Mouse (Mus musculus) heart, postnatal 0 days (tissue): ENCODE measurements at regions not wholly inside any gene's neighbourhood (a gene's known extent, or its start where the extent isn't known, plus 50 kb on each side); places are given as distances from the start of the nearest gene placed in this dataset.

Experiments used
- CTCF ChIP-seq: IDR thresholded peaks from 2 replicates; pipeline ENCODE4 v1.5.1; 2016; ENCODE audit warnings: antibody characterized with exemption, control low read depth, low read depth
- EP300 ChIP-seq: IDR thresholded peaks from 2 replicates; pipeline ENCODE4 v1.6.1; 2016; ENCODE audit warnings: antibody characterized with exemption, low read depth

DNA sequence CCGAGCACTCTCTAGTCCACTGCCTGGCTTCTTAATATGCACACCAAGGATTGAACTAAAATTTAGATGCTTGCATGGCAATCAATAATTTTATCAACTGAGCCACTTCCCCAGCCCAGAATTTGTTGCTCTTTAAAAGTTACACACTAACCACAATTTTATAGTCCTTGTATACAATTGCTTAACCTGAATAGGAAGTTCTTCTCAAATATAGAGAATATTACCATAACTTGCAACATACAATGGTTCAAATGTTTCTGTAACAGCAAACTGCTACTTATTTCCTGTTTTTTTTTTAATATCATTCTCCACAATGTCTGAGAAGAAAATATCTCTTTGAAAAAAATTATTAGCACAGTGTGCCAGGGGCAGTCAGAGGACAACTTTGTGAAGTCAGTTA, 222.6 kb downstream of the Ccdc91 start:
- TF ChIP-seq CTCF, result no peak
- TF ChIP-seq EP300, result no peak
